Mouse (Mus musculus) embryonic facial prominence, embryonic 13.5 days (tissue): Measurements from ENCODE around the gene Gm2022. TPM values are rescaled to one million over a fixed set of nuclear protein-coding genes. Genes with fewer than 3 reads are reported as not detected.
"Not testable (repeated sequence)": the region's sequence is repeated elsewhere in the genome, so short reads cannot be mapped to it uniquely, and the experiment has no call there.

ENCODE experiments used
- ATAC-seq: fragments of 200-750 bp; cut with Nextera tagmentation; 2 replicates; pipeline ENCODE4 v1.8.0; 2017; ENCODE audit warnings: low read depth; ENCODE audit not compliant: insufficient number of reproducible peaks, insufficient read depth, low FRiP score, low TSS enrichment
- H3K27ac ChIP-seq: fragments of 300-500 bp; sonication (generic); 2 replicates; pipeline ENCODE4 v1.5.1; 2015; ENCODE audit warnings: moderate library complexity, mild to moderate bottlenecking, inconsistent platforms
- H3K27me3 ChIP-seq: fragments of 300-500 bp; sonication (generic); 2 replicates; pipeline ENCODE4 v1.6.1; 2015; ENCODE audit warnings: mild to moderate bottlenecking, inconsistent platforms
- H3K36me3 ChIP-seq: fragments of 300-500 bp; sonication (generic); 2 replicates; pipeline ENCODE4 v1.6.1; 2015; ENCODE audit warnings: mild to moderate bottlenecking, inconsistent platforms
- H3K4me1 ChIP-seq: fragments of 300-500 bp; sonication (generic); 2 replicates; pipeline ENCODE4 v1.6.1; 2015; ENCODE audit warnings: inconsistent platforms
- H3K4me2 ChIP-seq: fragments of 300-500 bp; sonication (generic); 2 replicates; pipeline ENCODE4 v1.6.1; 2015; ENCODE audit warnings: moderate library complexity, mild to moderate bottlenecking, inconsistent platforms
- H3K4me3 ChIP-seq: fragments of 300-500 bp; sonication (generic); 2 replicates; pipeline ENCODE4 v1.5.1; 2015; ENCODE audit warnings: mild to moderate bottlenecking, inconsistent platforms
- H3K9ac ChIP-seq: fragments of 300-500 bp; sonication (generic); 2 replicates; pipeline ENCODE4 v1.6.1; 2015; ENCODE audit warnings: mild to moderate bottlenecking, inconsistent platforms
- H3K9me3 ChIP-seq: fragments of 300-500 bp; sonication (generic); 2 replicates; pipeline ENCODE4 v1.6.1; 2016; ENCODE audit warnings: inconsistent platforms
- WGBS: fragments of 180-500 bp; shearing (Covaris S2); methylation state at CpG from one replicate; pipeline ENCODE4 v1.1.7; 2015; ENCODE audit warnings: mixed read lengths; 5-methylcytosine and 5-hydroxymethylcytosine counted together
- polyA plus RNA-seq: library from polyadenylated mRNA; unstranded; fragments of >200 nt; fragmentation: Nextera tagmentation; extraction: Ambion mirVana; gene quantifications from 2 replicates; pipeline ENCODE4 v1.2.1, GENCODE M21; 2015

The Gm2022 gene
- polyA plus RNA-seq, result not detected in 2 replicates

DNA sequence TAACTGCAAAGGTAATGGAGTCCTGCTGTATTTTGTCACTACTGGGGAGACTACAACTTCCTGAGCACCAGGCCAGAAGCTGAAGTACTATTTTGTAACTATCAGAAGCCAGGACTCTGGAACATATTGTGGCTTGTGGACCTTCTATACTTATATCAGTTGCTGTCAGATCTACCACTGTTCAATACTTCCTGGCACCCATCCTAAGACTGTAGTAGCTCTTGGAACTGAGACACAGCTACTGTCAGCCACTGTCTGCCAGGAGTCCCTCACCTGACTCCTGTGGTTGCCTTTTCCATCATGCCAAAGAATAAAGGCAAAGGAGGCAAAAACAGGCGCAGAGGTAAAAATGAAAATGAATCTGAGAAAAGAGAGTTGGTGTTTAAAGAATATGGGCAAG lies at the start of gene Gm2022:
Gm2022 (plus strand) TSS at position 301 of the 400 bp plus-strand sequence.
- H3K27ac ChIP-seq, ATAC-seq, H3K27me3 ChIP-seq, H3K4me3 ChIP-seq, H3K36me3 ChIP-seq, H3K9ac ChIP-seq, H3K9me3 ChIP-seq, H3K4me2 ChIP-seq, H3K4me1 ChIP-seq: not testable (repeated sequence)
- WGBS, result 84% methylated on average over 1 of the region's 1 CpGs

DNA sequence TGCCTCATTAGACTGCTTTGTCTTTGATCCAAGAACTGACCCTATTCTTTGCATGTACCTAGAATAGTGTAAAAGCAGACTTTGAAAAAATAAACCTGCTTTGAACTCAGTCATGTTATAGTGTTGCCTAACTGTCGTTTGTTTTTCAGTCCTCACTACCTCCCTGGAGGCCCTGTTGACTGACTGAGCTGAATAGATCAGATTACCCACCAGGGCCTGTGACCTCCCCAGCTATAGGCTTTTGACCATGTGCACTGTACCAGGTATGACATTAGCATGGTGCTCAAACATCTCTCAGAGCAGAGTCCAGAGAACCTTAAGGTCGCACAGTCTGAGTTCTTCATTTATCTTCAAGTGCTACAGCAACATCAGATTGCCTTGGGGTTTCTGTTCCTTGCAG lies 44.5 kb upstream of the Gm2022 start:
- not testable (repeated sequence) for H3K4me1 ChIP-seq, H3K4me3 ChIP-seq, H3K9ac ChIP-seq, H3K27ac ChIP-seq, H3K9me3 ChIP-seq, H3K36me3 ChIP-seq, ATAC-seq, H3K4me2 ChIP-seq, H3K27me3 ChIP-seq
- WGBS, result no CpG with 5 or more reads among the region's 2 CpGs

DNA sequence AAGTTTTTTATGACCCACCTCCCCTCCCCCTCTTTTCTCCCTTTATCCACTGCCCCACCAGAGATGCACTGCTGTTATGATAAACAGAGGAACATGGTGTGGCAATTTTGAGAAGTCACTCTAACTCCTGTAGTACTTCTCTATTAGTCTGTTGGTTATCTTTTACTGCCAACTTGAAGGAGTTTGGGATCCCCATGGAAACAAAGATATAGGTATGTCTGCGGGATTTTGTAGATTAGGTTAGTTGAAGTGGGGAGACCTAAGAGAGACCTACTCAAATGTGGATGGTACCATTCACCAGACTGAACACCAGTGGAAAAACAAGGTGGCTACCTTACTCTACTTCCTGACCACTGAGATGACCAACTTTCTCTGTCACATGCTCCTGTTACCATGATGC lies 39.1 kb upstream of the Gm2022 start:
- H3K4me1 ChIP-seq, ATAC-seq, H3K9me3 ChIP-seq, H3K4me2 ChIP-seq, H3K4me3 ChIP-seq, H3K27ac ChIP-seq, H3K9ac ChIP-seq, H3K36me3 ChIP-seq, H3K27me3 ChIP-seq: not testable (repeated sequence)
- 66% methylated on average over 1 of the region's 1 CpGs for WGBS

DNA sequence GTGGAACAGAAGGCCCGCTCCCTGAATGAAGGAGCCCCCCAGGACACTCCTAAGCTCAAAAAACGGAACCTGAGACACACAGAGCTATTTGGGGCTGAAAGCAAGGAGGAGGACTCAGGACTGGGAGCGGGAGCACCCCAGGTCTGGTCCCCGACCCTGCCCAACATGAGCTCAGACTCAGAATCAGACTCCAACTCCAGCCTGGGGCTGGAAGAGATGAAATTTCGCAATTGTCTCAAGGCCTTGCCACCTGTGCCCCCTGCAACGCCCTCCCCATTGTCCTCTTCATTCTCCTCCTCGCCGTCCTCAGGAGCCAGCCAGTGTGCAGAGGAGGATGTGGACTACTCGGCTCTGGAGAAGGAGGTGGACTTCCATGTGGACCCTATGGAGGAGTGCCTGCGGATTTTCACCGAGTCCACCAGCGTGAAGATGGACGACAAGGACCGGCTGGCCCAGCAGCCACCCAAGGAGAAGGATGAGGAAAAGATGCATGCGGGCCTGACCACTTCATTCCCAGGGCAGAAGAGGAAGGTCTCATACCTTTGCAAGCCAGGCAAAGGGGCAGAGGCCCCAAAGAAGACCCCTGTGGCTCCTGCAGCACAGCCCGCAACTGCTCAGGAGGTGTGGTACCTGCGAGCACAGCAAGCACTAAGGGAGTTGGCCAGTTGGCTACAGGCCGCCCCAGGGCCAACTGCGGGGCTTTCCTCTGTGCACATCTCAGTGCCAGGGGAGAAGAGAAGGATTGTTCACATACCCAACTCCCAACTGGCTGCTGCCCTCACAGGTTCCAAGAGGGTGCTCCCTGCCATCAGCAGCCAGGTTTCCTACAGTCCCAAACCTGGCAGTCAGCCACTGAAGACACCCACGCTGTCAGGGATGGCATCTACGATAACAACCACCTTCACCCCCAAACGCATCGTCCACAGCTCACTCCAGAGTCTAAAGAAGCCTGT lies 33.2 kb upstream of the Gm2022 start:
- not testable (repeated sequence) for H3K4me1 ChIP-seq, H3K9me3 ChIP-seq, H3K27me3 ChIP-seq, H3K4me3 ChIP-seq, H3K36me3 ChIP-seq, H3K4me2 ChIP-seq, H3K9ac ChIP-seq, H3K27ac ChIP-seq
- WGBS, result 83% methylated on average over 23 of the region's 23 CpGs
- ATAC-seq, result peak; percentile 11; the same call in 1 of the 2 replicates

DNA sequence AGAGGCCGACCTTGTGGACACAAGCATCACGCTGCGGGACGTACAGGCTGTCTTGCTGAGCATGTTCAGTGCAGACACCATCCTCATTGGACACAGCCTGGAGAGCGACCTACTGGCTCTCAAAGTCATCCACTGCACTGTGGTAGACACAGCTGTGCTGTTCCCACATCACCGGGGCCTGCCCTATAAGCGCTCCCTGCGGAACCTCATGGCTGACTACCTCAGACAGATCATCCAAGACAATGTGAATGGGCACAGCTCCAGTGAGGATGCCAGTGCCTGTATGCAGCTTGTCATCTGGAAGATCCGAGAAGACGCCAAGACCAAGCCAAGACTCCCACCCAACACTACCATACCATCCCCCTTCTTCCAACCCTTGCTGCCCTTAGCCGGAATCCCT lies 31.5 kb upstream of the Gm2022 start:
- ATAC-seq, result peak; percentile 15; the same call in 1 of the 2 replicates
- H3K27ac ChIP-seq, H3K27me3 ChIP-seq, H3K4me1 ChIP-seq, H3K4me2 ChIP-seq, H3K9ac ChIP-seq, H3K36me3 ChIP-seq, H3K9me3 ChIP-seq, H3K4me3 ChIP-seq: not testable (repeated sequence)
- 92% methylated on average over 10 of the region's 11 CpGs for WGBS

DNA sequence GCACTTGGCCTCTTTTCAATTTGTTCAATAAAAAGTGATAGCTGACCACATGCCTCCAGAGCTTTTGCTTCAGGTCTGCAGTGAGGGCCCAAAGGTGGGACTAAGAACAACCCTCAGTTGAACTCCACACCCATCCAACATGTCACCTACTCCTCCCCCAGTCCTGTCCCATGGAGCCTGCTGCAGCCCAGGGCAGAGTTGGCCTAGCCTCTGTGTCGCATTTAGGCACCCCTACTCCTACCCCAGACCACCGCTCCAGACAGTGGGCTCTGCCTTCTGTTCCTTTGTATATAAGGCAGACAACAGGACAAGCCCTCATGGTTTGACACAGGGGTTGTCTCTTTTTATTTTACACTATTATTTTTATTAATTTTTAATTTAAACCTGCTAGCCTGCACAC lies 31.1 kb upstream of the Gm2022 start:
- not testable (repeated sequence) for ATAC-seq, H3K27ac ChIP-seq

DNA sequence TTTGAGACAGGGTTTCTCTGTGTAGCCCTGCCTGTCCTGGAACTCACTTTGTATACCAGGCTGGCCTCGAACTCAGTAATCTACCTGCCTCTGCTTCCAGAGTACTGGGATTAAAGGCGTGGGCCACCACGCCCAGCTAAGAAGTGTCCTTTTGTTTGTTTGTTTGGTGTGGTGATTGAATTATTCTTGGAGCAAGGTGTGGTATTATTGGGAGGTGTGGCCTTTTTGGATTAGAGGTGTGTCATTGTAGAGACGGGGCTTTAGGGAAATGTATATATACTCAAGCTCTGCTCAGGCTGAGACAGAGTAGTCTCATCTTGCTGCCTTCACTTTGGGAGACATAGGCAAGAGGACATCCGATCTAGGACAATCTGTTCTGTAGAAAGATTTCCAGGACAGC lies 21.4 kb upstream of the Gm2022 start, which contains the start of gene Gm2016:
Gm2016 (plus strand) TSS at position 301 of the 400 bp plus-strand sequence.
- H3K4me3 ChIP-seq, H3K9me3 ChIP-seq, H3K36me3 ChIP-seq, H3K27me3 ChIP-seq, H3K4me1 ChIP-seq, ATAC-seq, H3K27ac ChIP-seq, H3K4me2 ChIP-seq, H3K9ac ChIP-seq: not testable (repeated sequence)
- WGBS, result 89% methylated on average over 5 of the region's 5 CpGs

More for the DNA sequence above, 31.1 kb upstream of the Gm2022 start:
- not testable (repeated sequence) for H3K4me1 ChIP-seq, H3K4me3 ChIP-seq, H3K9ac ChIP-seq, H3K27me3 ChIP-seq, H3K36me3 ChIP-seq, H3K4me2 ChIP-seq, H3K9me3 ChIP-seq
- 82% methylated on average over 2 of the region's 2 CpGs for WGBS

DNA sequence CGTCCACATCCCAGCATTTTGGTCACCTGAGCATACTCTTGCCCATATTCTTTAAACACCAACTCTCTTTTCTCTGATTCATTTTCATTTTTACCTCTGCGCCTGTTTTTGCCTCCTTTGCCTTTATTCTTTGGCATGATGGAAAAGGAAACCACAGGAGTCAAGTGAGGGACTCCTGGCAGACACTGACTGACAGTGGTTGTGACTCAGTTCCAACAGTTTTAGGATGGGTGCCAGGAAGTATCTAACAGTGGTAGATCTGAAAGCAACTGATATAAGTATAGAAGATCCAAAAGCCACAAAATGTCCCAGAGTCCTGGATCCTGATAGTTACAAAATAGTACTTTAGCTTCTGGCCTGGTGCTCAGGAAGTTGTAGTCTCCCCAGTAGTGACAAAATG lies 24.6 kb downstream of the Gm2022 start, which contains the start of gene Gm2035:
Gm2035 (minus strand) TSS at position 137 of the 400 bp plus-strand sequence.
- H3K36me3 ChIP-seq, H3K27ac ChIP-seq, H3K4me1 ChIP-seq, H3K9ac ChIP-seq, H3K4me3 ChIP-seq, ATAC-seq, H3K9me3 ChIP-seq, H3K27me3 ChIP-seq, H3K4me2 ChIP-seq: not testable (repeated sequence)
- 78% methylated on average over 2 of the region's 2 CpGs for WGBS

Other genes with a start within 250 kb of the Gm2022 start
- not detected in 2 replicates for gene Gm21319, start 119.6 kb upstream of the Gm2022 start, polyA plus RNA-seq
- gene Gm21936, start 99.9 kb upstream of the Gm2022 start, polyA plus RNA-seq, result not detected in 2 replicates
- gene BB287469, start 78.8 kb upstream of the Gm2022 start, polyA plus RNA-seq, result not detected in 2 replicates
- gene Gm2001, start 53.0 kb upstream of the Gm2022 start, polyA plus RNA-seq, result not detected in 2 replicates
- not detected in 2 replicates for gene Gm2016, start 21.3 kb upstream of the Gm2022 start, polyA plus RNA-seq
- not detected in 2 replicates for gene Gm2035, start 24.5 kb downstream of the Gm2022 start, polyA plus RNA-seq
- not detected in 2 replicates for gene Gm2042, start 58.7 kb downstream of the Gm2022 start, polyA plus RNA-seq
- gene Gm2075, start 116.5 kb downstream of the Gm2022 start, polyA plus RNA-seq, result not detected in 2 replicates
- gene Gm6803, start 123.4 kb downstream of the Gm2022 start, polyA plus RNA-seq, result not detected in 2 replicates
- gene Gm2056, start 131.6 kb downstream of the Gm2022 start, polyA plus RNA-seq, result not detected in 2 replicates
- gene Gm16368, start 188.3 kb downstream of the Gm2022 start, polyA plus RNA-seq, result not detected in 2 replicates